Mouse (Mus musculus) small intestine, adult 2 months (tissue): ENCODE data around the gene Gli2. TPM values are rescaled to one million over a fixed set of nuclear protein-coding genes. Genes with fewer than 3 reads are reported as not detected.

Experiments
- H3K27ac ChIP-seq: fragments of 200-500 bp; 2 replicates; pipeline ENCODE4 v1.5.1; 2012; ENCODE audit warnings: low read depth, low read length, control low read depth, inconsistent platforms; ENCODE audit not compliant: insufficient read depth
- H3K27me3 ChIP-seq: fragments of 200-500 bp; 2 replicates; pipeline ENCODE4 v1.6.1; 2012; ENCODE audit warnings: mild to moderate bottlenecking, moderate library complexity, low read length, inconsistent platforms; ENCODE audit not compliant: control insufficient read depth, insufficient read depth
- H3K36me3 ChIP-seq: fragments of 200-500 bp; 2 replicates; pipeline ENCODE4 v1.6.1; 2012; ENCODE audit warnings: mild to moderate bottlenecking, low read length, control low read depth, inconsistent platforms; ENCODE audit not compliant: control insufficient read depth, insufficient read depth
- H3K4me1 ChIP-seq: fragments of 200-500 bp; 2 replicates; pipeline ENCODE4 v1.6.1; 2012; ENCODE audit warnings: low read length, inconsistent platforms, mixed read lengths; ENCODE audit not compliant: control insufficient read depth, insufficient read depth, insufficient read length
- H3K4me3 ChIP-seq: fragments of 200-500 bp; 2 replicates; pipeline ENCODE4 v1.5.1; 2012; ENCODE audit warnings: low read depth, mild to moderate bottlenecking, control low read depth, inconsistent platforms, low read length, moderate library complexity
- CTCF ChIP-seq: fragments of 200-500 bp; IDR thresholded peaks from 2 replicates; pipeline ENCODE4 v1.5.1; 2012; ENCODE audit warnings: low read depth, mild to moderate bottlenecking, control low read depth, inconsistent platforms, low read length, moderate library complexity, mixed read lengths; ENCODE audit not compliant: insufficient replicate concordance, insufficient read length; ENCODE audit errors: extremely low read depth
- POLR2A ChIP-seq: fragments of 200-500 bp; IDR thresholded peaks from 2 replicates; pipeline ENCODE4 v1.6.1; 2012; ENCODE audit warnings: low read depth, mild to moderate bottlenecking, control low read depth, inconsistent platforms, low read length, moderate library complexity
- WGBS: fragments of 180-500 bp; shearing (Covaris S2); methylation state at CpG from one replicate; pipeline ENCODE4 v1.1.7; 2018; 5-methylcytosine and 5-hydroxymethylcytosine counted together
- polyA plus RNA-seq: library from polyadenylated mRNA; depleted of rRNA; stranded (reverse); fragments of >200 nt; gene quantifications from 2 replicates; pipeline ENCODE4 v1.2.3, GENCODE M21; 2012

Gli2 gene
- polyA plus RNA-seq, 1 experiment, result 4.7 TPM

DNA sequence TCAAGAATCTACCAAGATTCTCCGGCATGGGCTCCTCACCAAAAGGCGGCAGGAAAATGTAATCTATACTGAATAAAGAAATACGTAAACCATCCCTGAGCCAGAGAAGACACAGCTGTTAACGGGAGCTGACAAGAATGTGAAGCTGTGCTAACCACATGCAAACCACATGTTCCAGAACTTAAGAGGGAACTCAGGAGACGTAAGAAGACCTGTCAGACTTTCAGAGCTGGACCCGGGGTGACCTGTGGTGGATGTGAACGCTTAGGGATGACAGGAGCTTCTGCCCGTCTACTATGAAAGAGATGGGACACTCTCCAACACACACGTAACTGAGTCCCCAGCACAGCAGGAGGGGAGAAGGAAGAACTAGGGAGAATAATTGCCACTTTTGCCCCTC lies 18.1 kb downstream of the Gli2 start:
- Histone ChIP-seq H3K4me3 (no peak overlapping the region), H3K27ac (no peak overlapping the region), H3K27me3 (no peaks in the 10 kb centered on the region), H3K36me3 (no peaks in the 10 kb centered on the region), H3K4me1 (peaks cover 4% of the 10 kb centered on the region; the same call in 1 of the 2 replicates)
- 66% methylated on average over 9 of the region's 9 CpGs for WGBS
- TF ChIP-seq CTCF (no peak), POLR2A (no peak)

DNA sequence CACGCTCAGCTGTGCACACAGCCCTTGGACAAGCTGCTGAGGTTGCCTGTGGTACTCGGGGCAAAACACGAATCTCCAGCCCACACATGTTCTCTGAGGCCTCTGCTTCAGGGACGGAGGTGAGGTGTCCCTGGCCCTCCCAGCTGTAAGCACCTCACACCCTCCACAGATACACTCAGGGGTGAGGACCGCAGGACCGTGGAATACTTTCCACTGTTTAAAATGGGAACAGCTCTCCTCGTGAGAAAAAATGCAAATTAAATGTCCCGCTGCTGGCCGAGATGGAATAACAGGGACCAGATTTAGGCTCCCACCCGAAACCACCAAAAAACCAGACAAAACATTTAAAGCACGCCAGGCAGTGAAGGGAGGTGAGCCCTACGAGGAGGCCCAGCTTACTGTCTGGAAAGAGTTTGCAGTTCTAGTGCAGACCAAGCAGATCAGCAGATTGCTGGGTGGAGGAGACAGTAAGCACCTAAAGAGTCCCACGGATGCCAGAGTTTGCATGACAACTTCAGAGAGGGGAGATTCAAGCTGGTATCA lies 19.2 kb downstream of the Gli2 start:
- H3K27ac ChIP-seq, result peak overlapping the region; percentile 25
- no peak overlapping the region for H3K4me3 ChIP-seq
- 62% methylated on average over 13 of the region's 13 CpGs for whole genome bisulfite sequencing
- H3K36me3 ChIP-seq, result no peaks in the 10 kb centered on the region
- TF ChIP-seq POLR2A (no peak), CTCF (no peak)
- H3K27me3 ChIP-seq, result no peaks in the 10 kb centered on the region
- H3K4me1 ChIP-seq, result peaks cover 4% of the 10 kb centered on the region; the same call in 1 of the 2 replicates

DNA sequence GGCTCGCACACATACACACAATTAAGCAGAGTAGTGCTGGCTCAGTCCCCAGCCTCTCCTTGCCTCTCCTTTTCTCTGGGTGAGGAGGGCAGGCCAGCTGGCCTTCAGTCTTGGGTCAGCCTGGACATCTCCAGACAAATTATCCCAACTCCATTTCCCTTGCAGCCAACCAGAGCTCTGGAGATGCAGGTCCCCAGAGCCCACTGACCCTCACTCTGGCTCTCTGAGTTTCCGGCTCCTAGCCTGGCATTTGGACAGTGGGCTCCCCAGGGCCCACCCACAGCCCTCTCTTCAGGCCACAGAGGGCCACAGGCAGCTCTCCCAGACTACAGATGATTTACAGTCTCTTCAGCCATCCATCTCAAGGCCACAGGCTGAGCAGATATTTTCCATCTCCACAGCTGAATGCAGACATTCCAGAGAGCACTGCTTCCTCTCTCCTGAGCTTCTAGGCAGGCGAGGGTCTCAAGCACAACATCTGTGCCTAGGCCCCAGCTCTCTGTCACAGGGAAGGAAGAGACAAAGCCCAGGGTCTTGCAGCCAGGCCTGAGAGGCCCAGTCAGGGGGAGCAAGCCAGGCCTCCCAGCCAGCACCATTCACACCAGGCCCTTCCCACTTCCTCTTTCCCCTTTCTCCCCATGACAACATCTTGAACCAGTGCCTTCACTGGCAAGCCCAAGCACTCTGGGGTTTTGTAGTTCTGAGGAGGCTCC lies 19.8 kb downstream of the Gli2 start:
- H3K36me3 ChIP-seq, result no peaks in the 10 kb centered on the region
- no peaks in the 10 kb centered on the region for H3K27me3 ChIP-seq
- WGBS, result 58% methylated on average over 3 of the region's 3 CpGs
- H3K4me1 ChIP-seq, result peaks cover 4% of the 10 kb centered on the region; the same call in 1 of the 2 replicates
- H3K27ac ChIP-seq, result peak overlapping the region; percentile 49
- no peak for TF ChIP-seq POLR2A
- TF ChIP-seq CTCF, result no peak
- H3K4me3 ChIP-seq, result no peak overlapping the region

DNA sequence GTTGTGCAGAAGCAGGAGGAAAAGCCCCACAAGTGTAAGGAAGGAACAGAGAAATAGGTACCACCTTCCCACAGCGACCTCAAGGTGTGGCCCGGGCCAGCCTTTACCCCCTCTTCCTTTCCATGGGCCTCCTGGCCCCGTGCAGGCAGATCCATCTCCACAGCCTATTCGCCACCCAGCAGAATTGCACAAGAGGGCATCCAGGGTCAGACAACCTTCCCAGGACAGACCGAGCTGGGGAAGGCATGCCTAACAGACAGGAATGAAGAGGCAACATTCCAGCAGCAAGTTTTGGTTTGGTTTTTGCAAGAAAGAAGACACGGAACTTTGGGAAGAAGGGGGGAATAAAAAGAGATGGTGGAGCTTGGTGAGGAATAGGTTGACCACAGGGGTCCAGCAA lies 22.2 kb downstream of the Gli2 start:
- H3K4me3 ChIP-seq, result no peak overlapping the region
- no peaks in the 10 kb centered on the region for H3K36me3 ChIP-seq
- 53% methylated on average over 6 of the region's 6 CpGs for WGBS
- peaks cover 4% of the 10 kb centered on the region; the same call in 1 of the 2 replicates for H3K4me1 ChIP-seq
- TF ChIP-seq POLR2A, result no peak
- no peak for TF ChIP-seq CTCF
- no peak overlapping the region for H3K27ac ChIP-seq
- H3K27me3 ChIP-seq, result no peaks in the 10 kb centered on the region

DNA sequence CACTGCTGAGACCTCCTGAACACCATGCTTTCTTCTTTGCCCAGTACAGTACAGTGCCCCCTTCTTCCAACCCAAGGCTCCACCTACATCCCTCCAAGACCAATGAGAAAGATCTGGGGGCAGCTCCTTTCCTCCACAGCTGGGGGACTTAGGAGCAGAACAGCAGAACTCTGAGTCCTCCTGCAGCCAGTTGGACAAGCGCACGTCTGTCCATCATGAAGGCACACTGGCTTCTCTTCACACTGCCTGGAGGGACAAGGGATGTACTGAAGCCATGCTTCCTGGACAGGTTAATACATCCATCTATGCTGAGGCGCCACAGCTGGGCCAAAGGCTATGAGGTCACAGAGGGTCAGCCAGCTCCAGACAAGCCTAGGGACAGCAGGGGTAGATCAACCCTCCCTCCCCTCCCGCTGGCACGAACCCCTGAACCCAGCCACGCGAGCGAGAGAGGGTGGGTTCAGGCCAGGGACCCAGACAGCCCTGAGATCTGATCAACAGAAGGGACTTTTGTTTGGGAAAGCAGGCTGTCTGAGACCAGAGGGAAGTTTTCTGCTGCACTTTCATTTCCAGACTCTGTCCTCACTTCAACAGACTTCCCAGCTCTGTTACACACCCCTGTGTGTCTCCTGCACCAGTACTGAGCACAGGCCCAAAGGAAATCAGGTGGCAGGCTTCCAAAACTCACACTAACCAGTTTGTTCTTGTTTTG lies 27.6 kb downstream of the Gli2 start:
- 48% methylated on average over 8 of the region's 8 CpGs for WGBS
- Histone ChIP-seq H3K27ac (0 out of 2 replicates have a peak overlapping the region, but pooled peaks have one; percentile 12), H3K27me3 (no peaks in the 10 kb centered on the region), H3K4me3 (no peak overlapping the region), H3K4me1 (peaks cover 6% of the 10 kb centered on the region; the same call in 1 of the 2 replicates), H3K36me3 (no peaks in the 10 kb centered on the region)
- TF ChIP-seq CTCF (no peak), POLR2A (no peak)

DNA sequence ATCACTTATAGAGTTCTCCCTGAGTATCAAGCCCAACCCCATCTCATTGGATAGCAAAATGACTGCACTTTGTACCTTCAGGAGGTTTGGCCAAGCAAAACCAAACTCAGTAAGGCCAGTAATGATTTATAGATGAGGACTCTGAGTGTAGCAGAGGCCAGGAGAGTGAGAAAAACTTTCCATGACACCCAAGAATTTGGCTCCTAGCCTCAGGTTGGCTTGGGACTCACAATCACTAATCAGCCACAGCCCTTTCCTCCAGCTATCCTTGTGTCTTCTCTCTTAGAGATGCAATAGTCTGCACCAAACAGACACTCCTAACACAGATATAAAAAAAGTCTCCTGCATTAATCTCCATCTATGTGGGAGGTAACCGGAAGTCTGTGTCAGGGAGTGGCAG lies 31.1 kb downstream of the Gli2 start:
- 54% methylated on average over 1 of the region's 1 CpGs for WGBS
- Histone ChIP-seq H3K4me3 (no peak overlapping the region), H3K4me1 (peaks cover 6% of the 10 kb centered on the region; the same call in 1 of the 2 replicates), H3K36me3 (no peaks in the 10 kb centered on the region), H3K27me3 (no peaks in the 10 kb centered on the region), H3K27ac (no peak overlapping the region)
- TF ChIP-seq CTCF (no peak), POLR2A (no peak)

DNA sequence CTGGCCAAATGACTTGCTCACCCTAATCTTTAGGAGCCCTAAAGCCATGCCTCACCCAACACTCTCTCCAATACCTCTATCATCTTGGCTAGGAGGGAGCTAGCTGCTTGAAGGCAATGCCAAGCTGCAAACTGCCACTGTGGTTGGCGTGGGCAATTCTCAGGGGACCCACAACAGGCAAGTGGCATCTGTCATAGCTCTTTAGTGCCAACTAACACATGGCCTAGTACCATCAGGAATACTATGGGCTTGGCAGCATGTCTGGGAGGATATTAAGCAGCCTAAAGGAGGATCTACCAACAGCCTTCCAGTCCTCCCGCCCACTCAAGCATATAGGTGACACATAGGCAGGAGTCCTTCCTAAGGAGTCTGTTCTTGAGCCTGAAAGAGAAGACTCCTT lies 33.3 kb downstream of the Gli2 start:
- Histone ChIP-seq H3K4me1 (no peaks in the 10 kb centered on the region), H3K4me3 (no peak overlapping the region), H3K27me3 (no peaks in the 10 kb centered on the region), H3K27ac (no peak overlapping the region), H3K36me3 (no peaks in the 10 kb centered on the region)
- 92% methylated on average over 2 of the region's 2 CpGs for WGBS
- TF ChIP-seq POLR2A (no peak), CTCF (no peak)
